Mouse (Mus musculus) MEL (cell line): ENCODE results near the gene Ctnnd2. TPM values are rescaled to one million over a fixed set of nuclear protein-coding genes. Genes with fewer than 3 reads are reported as not detected.

ENCODE experiments used
- DNase-seq: peaks from one replicate; pipeline ENCODE4 v3.0.0; 2011; ENCODE audit warnings: low read depth, low spot score
- H3K27ac ChIP-seq: 2 replicates; pipeline ENCODE4 v1.5.1; 2012; ENCODE audit warnings: low read depth, mild to moderate bottlenecking, control low read depth, low read length, moderate library complexity; ENCODE audit not compliant: control insufficient read depth
- H3K27me3 ChIP-seq, 2 experiments: fragments of 150-350 bp in 1 of 2; sonication (generic) in 1 of 2; 2 replicates each; pipeline ENCODE4 v1.6.1; 2012; ENCODE audit warnings: low read length in 2 of 2, mild to moderate bottlenecking in 2 of 2, improper control_type of control experiment in 1 of 2, moderate library complexity in 1 of 2; ENCODE audit not compliant: insufficient read depth in 2 of 2, control insufficient read depth in 1 of 2
- H3K36me3 ChIP-seq, 2 experiments: 2 replicates each; pipeline ENCODE4 v1.6.1; 2012 to 2014; ENCODE audit warnings: low read length in 2 of 2, improper control_type of control experiment in 1 of 2, inconsistent platforms in 1 of 2, mild to moderate bottlenecking in 1 of 2; ENCODE audit not compliant: insufficient read depth in 2 of 2, control insufficient read depth in 1 of 2
- H3K4me1 ChIP-seq, 2 experiments: fragments of 150-350 bp in 1 of 2; sonication (generic) in 1 of 2; 2 replicates each; pipeline ENCODE4 v1.6.1; 2012; ENCODE audit warnings: low read length in 2 of 2, improper control_type of control experiment in 1 of 2, mild to moderate bottlenecking in 1 of 2; ENCODE audit not compliant: insufficient read depth in 2 of 2, control insufficient read depth in 1 of 2
- H3K4me3 ChIP-seq, 2 experiments: fragments of 150-350 bp in 1 of 2; sonication (generic) in 1 of 2; 2 replicates each; pipeline ENCODE4 v1.5.1; 2012; ENCODE audit warnings: low read depth in 2 of 2, low read length in 2 of 2, mild to moderate bottlenecking in 2 of 2, moderate library complexity in 2 of 2, control low read depth in 1 of 2, improper control_type of control experiment in 1 of 2; ENCODE audit not compliant: control insufficient read depth in 1 of 2, insufficient read depth in 1 of 2
- H3K79me2 ChIP-seq: 2 replicates; pipeline ENCODE4 v1.6.1; 2012; ENCODE audit warnings: mild to moderate bottlenecking, low read length, moderate library complexity; ENCODE audit not compliant: control insufficient read depth, poor library complexity, insufficient read depth
- H3K9ac ChIP-seq: 2 replicates; pipeline ENCODE4 v1.6.1; 2012; ENCODE audit warnings: low read depth, mild to moderate bottlenecking, control low read depth, low read length, moderate library complexity; ENCODE audit not compliant: control insufficient read depth, poor library complexity, severe bottlenecking
- H3K9me3 ChIP-seq: fragments of 150-350 bp; sonication (generic); replicated peaks from 2 replicates; pipeline ENCODE4 v1.6.1; 2012; ENCODE audit warnings: mild to moderate bottlenecking, low read length, improper control_type of control experiment, moderate library complexity; ENCODE audit not compliant: insufficient read depth
- BHLHE40 ChIP-seq: IDR thresholded peaks from 2 replicates; pipeline ENCODE4 v1.6.1; 2012; ENCODE audit warnings: low read depth, mild to moderate bottlenecking, inconsistent platforms, low read length, improper control_type of control experiment, borderline replicate concordance
- CHD1 ChIP-seq: IDR thresholded peaks from 2 replicates; pipeline ENCODE4 v1.6.1; 2012; ENCODE audit warnings: low read depth, mild to moderate bottlenecking, inconsistent platforms, low read length, improper control_type of control experiment
- EP300 ChIP-seq, 2 experiments: IDR thresholded peaks; 2 replicates each; pipeline ENCODE4 v1.6.1; 2011; ENCODE audit warnings: improper control_type of control experiment in 2 of 2, low read length in 2 of 2, low read depth in 1 of 2, mild to moderate bottlenecking in 1 of 2
- ETS1 ChIP-seq: IDR thresholded peaks from 2 replicates; pipeline ENCODE4 v1.6.1; 2012; ENCODE audit warnings: low read depth, mild to moderate bottlenecking, inconsistent platforms, low read length, improper control_type of control experiment, moderate library complexity
- HCFC1 ChIP-seq: IDR thresholded peaks from 2 replicates; pipeline ENCODE4 v1.6.1; 2012; ENCODE audit warnings: low read depth, mild to moderate bottlenecking, inconsistent platforms, low read length, improper control_type of control experiment, moderate library complexity
- JUND ChIP-seq: IDR thresholded peaks from 2 replicates; pipeline ENCODE4 v1.6.1; 2011; ENCODE audit warnings: low read depth, mild to moderate bottlenecking, improper control_type of control experiment, low read length
- KAT2A ChIP-seq: conservative IDR thresholded peaks from 2 replicates; pipeline ENCODE4 v1.6.1; 2012; ENCODE audit warnings: low read depth, low read length, improper control_type of control experiment, inconsistent platforms
- MAX ChIP-seq: IDR thresholded peaks from 2 replicates; pipeline ENCODE4 v1.6.1; 2011; ENCODE audit warnings: low read length, improper control_type of control experiment
- MAZ ChIP-seq: IDR thresholded peaks from 2 replicates; pipeline ENCODE4 v1.6.1; 2012; ENCODE audit warnings: low read depth, mild to moderate bottlenecking, inconsistent platforms, low read length, improper control_type of control experiment
- MXI1 ChIP-seq: IDR thresholded peaks from 2 replicates; pipeline ENCODE4 v1.6.1; 2011; ENCODE audit warnings: mild to moderate bottlenecking, low read depth, low read length, improper control_type of control experiment
- NELFE ChIP-seq: IDR thresholded peaks from 2 replicates; pipeline ENCODE4 v1.6.1; 2011; ENCODE audit warnings: low read depth, low read length, improper control_type of control experiment
- NRF1 ChIP-seq: IDR thresholded peaks from 2 replicates; pipeline ENCODE4 v1.6.1; 2014; ENCODE audit warnings: low read depth, mild to moderate bottlenecking, inconsistent platforms, low read length, improper control_type of control experiment, moderate library complexity; ENCODE audit not compliant: poor library complexity, insufficient read depth, severe bottlenecking
- POLR2A ChIP-seq, 2 experiments: IDR thresholded peaks; 2 replicates each; pipeline ENCODE4 v1.6.1; 2011 to 2012; ENCODE audit warnings: low read length in 2 of 2, mild to moderate bottlenecking in 2 of 2, control low read depth in 1 of 2, improper control_type of control experiment in 1 of 2, low read depth in 1 of 2, moderate library complexity in 1 of 2; ENCODE audit not compliant: control insufficient read depth in 1 of 2, insufficient read depth in 1 of 2, poor library complexity in 1 of 2
- POLR2AphosphoS2 ChIP-seq: IDR thresholded peaks from 2 replicates; pipeline ENCODE4 v1.6.1; 2011; ENCODE audit warnings: low read length, improper control_type of control experiment
- POLR2AphosphoS5 ChIP-seq: IDR thresholded peaks from 2 replicates; pipeline ENCODE4 v1.6.1; 2012; ENCODE audit warnings: low read depth, borderline replicate concordance, mild to moderate bottlenecking, inconsistent platforms, low read length, moderate library complexity, mixed read lengths
- RAD21 ChIP-seq: IDR thresholded peaks from 2 replicates; pipeline ENCODE4 v1.6.1; 2011; ENCODE audit warnings: mild to moderate bottlenecking, low read depth, low read length, improper control_type of control experiment
- SIN3A ChIP-seq: IDR thresholded peaks from 2 replicates; pipeline ENCODE4 v1.6.1; 2012; ENCODE audit warnings: low read length, improper control_type of control experiment, inconsistent platforms
- SMC3 ChIP-seq: IDR thresholded peaks from 2 replicates; pipeline ENCODE4 v1.6.1; 2011; ENCODE audit warnings: low read depth, low read length, improper control_type of control experiment
- TBP ChIP-seq: IDR thresholded peaks from 2 replicates; pipeline ENCODE4 v1.8.0; 2011; ENCODE audit warnings: low read depth, low read length, improper control_type of control experiment
- UBTF ChIP-seq: IDR thresholded peaks from 2 replicates; pipeline ENCODE4 v1.6.1; 2012; ENCODE audit warnings: low read depth, mild to moderate bottlenecking, inconsistent platforms, low read length, improper control_type of control experiment, moderate library complexity, borderline replicate concordance; ENCODE audit not compliant: insufficient read depth
- USF1 ChIP-seq: IDR thresholded peaks from 2 replicates; pipeline ENCODE4 v1.6.1; 2014; ENCODE audit warnings: low read depth, mild to moderate bottlenecking, inconsistent platforms, low read length, improper control_type of control experiment, moderate library complexity
- USF2 ChIP-seq, 2 experiments: IDR thresholded peaks; 2 replicates each; pipeline ENCODE4 v1.6.1; 2011 to 2012; ENCODE audit warnings: improper control_type of control experiment in 2 of 2, low read length in 2 of 2, borderline replicate concordance in 1 of 2, inconsistent platforms in 1 of 2, low read depth in 1 of 2, mild to moderate bottlenecking in 1 of 2; ENCODE audit not compliant: insufficient read depth in 1 of 2
- ZNF384 ChIP-seq: IDR thresholded peaks from 2 replicates; pipeline ENCODE4 v1.6.1; 2012; ENCODE audit warnings: low read depth, mild to moderate bottlenecking, inconsistent platforms, low read length, improper control_type of control experiment
- polyA plus RNA-seq, 2 experiments: library from polyadenylated mRNA; stranded (reverse) in 1 of 2; unstranded in 1 of 2; fragments of >175 nt in 1 of 2; fragments of >200 nt in 1 of 2; gene quantifications; 2 replicates each; pipeline versions ENCODE4 v1.2.1 to v1.2.4; 2012; ENCODE audit warnings: low replicate concordance in 2 of 2, low read depth in 1 of 2; ENCODE audit not compliant: insufficient read length in 2 of 2, insufficient read depth in 1 of 2, missing spikeins in 1 of 2
- total RNA-seq: library from RNA; depleted of rRNA; stranded (reverse); fragments of 300-350 nt; gene quantifications from 2 replicates; pipeline ENCODE4 v1.2.3, GENCODE M21; 2012

The Ctnnd2 gene
- total and polyA plus RNA-seq, 3 experiments: 0.03 TPM; not detected in 2

DNA sequence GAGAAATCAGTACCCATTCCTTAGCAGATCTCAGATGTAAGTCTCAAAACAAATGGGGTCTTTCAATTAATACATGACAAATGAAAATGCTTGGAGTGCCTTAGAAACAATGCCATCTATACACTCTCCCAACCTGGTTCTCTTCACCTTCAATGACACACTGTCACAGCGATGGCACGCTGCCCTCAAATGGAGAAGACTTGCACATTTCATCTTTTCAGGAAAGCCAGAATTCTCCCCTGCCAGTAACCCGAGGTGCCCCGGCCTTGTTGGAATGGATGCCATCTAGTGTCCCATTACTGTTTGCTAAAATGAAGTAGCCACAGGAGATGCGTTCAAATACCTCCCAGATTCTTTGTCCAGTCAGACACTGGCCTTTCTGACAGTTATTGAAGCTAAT is 525.0 kb downstream of the Ctnnd2 start:
- TF ChIP-seq ETS1 (no peak), UBTF (no peak), BHLHE40 (no peak), SMC3 (no peak), TBP (no peak), USF2 (IDR thresholded peaks at IDR 0.05; ENCODE audit: borderline replicate concordance in 1 of 2, insufficient read depth in 1 of 2, low read depth in 1 of 2, low read length in 2 of 2) (no peak), POLR2A (IDR thresholded peaks at IDR 0.05; ENCODE audit: control insufficient read depth in 1 of 2, insufficient read depth in 1 of 2, low read depth in 1 of 2, low read length in 2 of 2, poor library complexity in 1 of 2) (no peak), RAD21 (no peak), JUND (no peak), NELFE (no peak), NRF1 (no peak), MXI1 (no peak)
- H3K36me3 ChIP-seq: no peaks in the 10 kb centered on the region
- H3K79me2 ChIP-seq: no peaks in the 10 kb centered on the region
- DNase-seq: no peak
- no peak overlapping the region for H3K9ac ChIP-seq
- no peak overlapping the region for H3K4me3 ChIP-seq
- H3K27ac ChIP-seq: no peak overlapping the region
- no peaks in the 10 kb centered on the region for H3K9me3 ChIP-seq
- no peaks in the 10 kb centered on the region for H3K4me1 ChIP-seq
- H3K27me3 ChIP-seq: no peaks in the 10 kb centered on the region

DNA sequence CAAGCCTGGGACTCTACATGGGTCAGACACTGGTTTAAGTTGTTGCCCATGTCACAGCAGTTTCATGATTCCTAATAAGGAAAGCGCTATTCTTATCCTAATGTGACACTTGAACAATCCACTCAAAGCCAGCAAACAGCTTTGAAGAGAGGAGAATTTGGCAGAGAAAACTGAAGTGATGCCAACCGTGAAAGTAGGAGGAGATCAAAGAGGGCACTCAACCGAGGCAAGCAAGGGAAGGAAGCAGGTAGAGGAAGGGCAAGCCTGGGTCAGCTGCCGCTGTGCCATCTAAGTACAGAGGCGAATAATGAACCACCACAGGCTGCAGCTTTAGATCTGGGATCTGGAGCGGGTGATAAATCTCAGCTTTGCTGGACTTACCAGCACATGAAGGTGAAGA is 528.4 kb downstream of the Ctnnd2 start:
- no peaks in the 10 kb centered on the region for H3K4me1 ChIP-seq
- TF ChIP-seq MAZ: no peak
- no peak for TF ChIP-seq MAX
- TF ChIP-seq POLR2AphosphoS2: no peak
- TF ChIP-seq USF1: no peak
- no peak for TF ChIP-seq TBP
- TF ChIP-seq KAT2A: no peak
- TF ChIP-seq BHLHE40: no peak
- no peak for TF ChIP-seq HCFC1
- no peak for TF ChIP-seq NELFE
- no peak for TF ChIP-seq ZNF384
- no peak for TF ChIP-seq EP300 (IDR thresholded peaks at IDR 0.05; ENCODE audit: low read depth in 1 of 2, low read length in 2 of 2)
- TF ChIP-seq POLR2AphosphoS5: no peak
- TF ChIP-seq SIN3A: no peak
- no peak for TF ChIP-seq POLR2A (IDR thresholded peaks at IDR 0.05; ENCODE audit: control insufficient read depth in 1 of 2, insufficient read depth in 1 of 2, low read depth in 1 of 2, low read length in 2 of 2, poor library complexity in 1 of 2)
- no peak for TF ChIP-seq CHD1
- TF ChIP-seq, all 39 proteins: peak for 0
- Histone ChIP-seq H3K9me3 (no peaks in the 10 kb centered on the region), H3K79me2 (no peaks in the 10 kb centered on the region), H3K27ac (no peak overlapping the region), H3K36me3 (no peaks in the 10 kb centered on the region), H3K27me3 (no peaks in the 10 kb centered on the region), H3K4me3 (no peak overlapping the region), H3K9ac (no peak overlapping the region)
- DNase-seq: no peak
